Comparison of ENCODE assay signal across 33 mouse cellular contexts in the genomic region with DNA sequence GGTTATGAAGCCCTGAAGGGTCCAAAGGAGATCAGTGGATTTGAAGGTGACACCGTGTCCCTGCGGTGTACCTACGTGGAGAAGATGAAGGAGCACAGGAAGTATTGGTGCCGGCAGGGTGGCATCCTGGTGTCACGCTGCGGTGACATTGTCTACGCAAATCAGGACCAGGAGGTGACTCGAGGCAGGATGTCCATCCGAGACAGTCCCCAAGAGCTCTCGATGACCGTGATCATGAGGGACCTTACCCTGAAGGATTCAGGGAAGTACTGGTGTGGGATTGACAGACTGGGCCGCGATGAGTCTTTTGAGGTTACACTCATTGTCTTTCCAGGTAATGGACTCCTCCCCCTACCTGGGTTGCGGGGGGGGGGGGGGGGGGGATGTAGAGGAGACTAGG. TPM values are rescaled to one million over a fixed set of nuclear protein-coding genes. Genes with fewer than 3 reads are reported as not detected.
DNase-seq lines count a peak whose midpoint lies in the region; ATAC-seq and TF ChIP-seq lines count a peak whose summit lies in the region.
"Had no signal": no experiment of that assay in that cellular context is flagged by ENCODE, and none has a peak within 500 bp of the region (broad histone marks: within the 10 kb centered on the region; RNA-seq: fewer than 3 reads in every experiment).

No protein-coding gene starts in this region.

- no peak for TF ChIP-seq CTCF in heart, adult 2 months (IDR thresholded peaks at IDR 0.05)
- no peak for TF ChIP-seq CTCF in kidney, adult 2 months (conservative IDR thresholded peaks at IDR 0.05; ENCODE audit: insufficient read depth, insufficient read length, low read depth, low read length)

- H3K9me3 ChIP-seq in heart, embryonic 11.5 days (replicated peaks; ENCODE audit: control insufficient read depth, low read length), result peaks cover 9% of the 10 kb centered on the region
- H3K9me3 ChIP-seq in kidney, embryonic 14.5 days (ENCODE audit: control insufficient read depth, low read length), result peaks cover 13% of the 10 kb centered on the region
- H3K9me3 ChIP-seq in ES-E14 (ENCODE audit: control insufficient read depth, insufficient read depth, low read depth, low read length), result no peaks in the 10 kb centered on the region
- H3K9me3 ChIP-seq in forebrain, embryonic 10.5 days, result peaks cover 23% of the 10 kb centered on the region
- H3K9me3 ChIP-seq: hindbrain, embryonic 15.5 days had no signal

- DNase-seq in heart, adult 2 months, result peak in 1 of 2 experiments; percentile 28
- no peak for DNase-seq in kidney, adult 2 months
- no peak for DNase-seq in ES-E14 (ENCODE audit: low read depth, low spot score)
- DNase-seq in forebrain, embryonic 10.5 days (ENCODE audit: extremely low spot score, low spot score), result no peak
- DNase-seq: adrenal gland, adult 8-10 months; adrenal gland, postnatal 25 days; cerebellum, adult 2 months; cerebellum, adult 9-11 months; cerebellum, postnatal 36 days; embryo, embryonic 11 days; gastrocnemius, postnatal 25 days; heart, postnatal 10 days; kidney, adult 8-10 months had no signal

- in situ Hi-C loops in ES-E14 (cut with MboI; ENCODE audit: low sequenced_read_pairs in 2 of 2, unreplicated experiment in 2 of 2), result no loop called here

- H3K27me3 ChIP-seq in heart, adult 2 months (ENCODE audit: control insufficient read depth, insufficient read depth, low read length), result no peaks in the 10 kb centered on the region
- no peaks in the 10 kb centered on the region for H3K27me3 ChIP-seq in heart, embryonic 11.5 days (ENCODE audit: control insufficient read depth, insufficient read depth, low read length)
- no peaks in the 10 kb centered on the region for H3K27me3 ChIP-seq in kidney, adult 2 months (replicated peaks; ENCODE audit: control insufficient read depth, insufficient read depth, low read length)
- H3K27me3 ChIP-seq in kidney, embryonic 14.5 days (ENCODE audit: control insufficient read depth, insufficient read depth, low read length), result no peaks in the 10 kb centered on the region
- H3K27me3 ChIP-seq in forebrain, embryonic 10.5 days (ENCODE audit: poor library complexity, severe bottlenecking), result peaks cover 11% of the 10 kb centered on the region; the same call in 1 of the 2 replicates
- H3K27me3 ChIP-seq: embryonic facial prominence, embryonic 13.5 days; forebrain, embryonic 13.5 days; hindbrain, embryonic 12.5 days; hindbrain, embryonic 15.5 days had no signal

- H3K4me1 ChIP-seq in heart, adult 2 months (ENCODE audit: control insufficient read depth, insufficient read depth, low read length), result peaks cover 4% of the 10 kb centered on the region; the same call in 1 of the 2 replicates
- no peaks in the 10 kb centered on the region for H3K4me1 ChIP-seq in heart, embryonic 11.5 days (ENCODE audit: control insufficient read depth, insufficient read depth, low read length)
- peaks cover 3% of the 10 kb centered on the region; the same call in 1 of the 2 replicates for H3K4me1 ChIP-seq in kidney, adult 2 months (ENCODE audit: control insufficient read depth, insufficient read depth, low read length)
- peaks cover 5% of the 10 kb centered on the region; the same call in 1 of the 2 replicates for H3K4me1 ChIP-seq in kidney, embryonic 14.5 days (ENCODE audit: control insufficient read depth, insufficient read depth, low read length)
- no peaks in the 10 kb centered on the region; a peak in 1 of 4 replicates for H3K4me1 ChIP-seq in ES-E14 (ENCODE audit: control insufficient read depth in 2 of 2, insufficient read depth in 2 of 2, low read length in 2 of 2, poor library complexity in 1 of 2)
- H3K4me1 ChIP-seq in brown adipose tissue, adult 24 weeks (ENCODE audit: control insufficient read depth, insufficient read depth, insufficient read length, low read length), result 0 out of 2 replicates have a peak, but pooled peaks cover 5% of the 10 kb centered on the region
- peaks cover 9% of the 10 kb centered on the region for H3K4me1 ChIP-seq in forebrain, embryonic 10.5 days
- H3K4me1 ChIP-seq: embryonic facial prominence, embryonic 13.5 days; forebrain, embryonic 13.5 days had no signal

- no peak for ATAC-seq in heart, embryonic 11.5 days (replicated peaks; ENCODE audit: insufficient number of reproducible peaks, low FRiP score, low TSS enrichment)
- no peak for ATAC-seq in kidney, embryonic 14.5 days (ENCODE audit: low FRiP score, low TSS enrichment)
- ATAC-seq: activated CD4-positive, CD25-positive, alpha-beta regulatory T cell, adult 4 months; CD4-positive, CD25-positive, alpha-beta regulatory T cell, adult 4 months; forebrain, embryonic 13.5 days; forebrain, embryonic 16.5 days; intestine, postnatal 0 days had no signal

- intact Hi-C loops in heart, adult 2 months (cut with DNase I), result no loop called here

- peak overlapping the region; percentile 63 for H3K9ac ChIP-seq in heart, adult 2 months (ENCODE audit: low read depth, low read length)
- H3K9ac ChIP-seq in heart, embryonic 11.5 days (ENCODE audit: low read depth, low read length), result no peak overlapping the region
- no peak overlapping the region for H3K9ac ChIP-seq in kidney, embryonic 14.5 days (ENCODE audit: low read depth, low read length)
- 0 out of 2 replicates have a peak overlapping the region, but pooled peaks have one; percentile 5 for H3K9ac ChIP-seq in ES-E14 (ENCODE audit: insufficient read depth, low read depth, low read length, poor library complexity, severe bottlenecking)
- H3K9ac ChIP-seq: embryonic facial prominence, embryonic 13.5 days; forebrain, embryonic 13.5 days; heart, embryonic 13.5 days; hindbrain, embryonic 12.5 days; hindbrain, embryonic 15.5 days had no signal

- H3K4me3 ChIP-seq in heart, adult 2 months, result peak overlapping the region; percentile 58
- H3K4me3 ChIP-seq in heart, embryonic 11.5 days (ENCODE audit: low read depth, low read length), result no peak overlapping the region
- peak overlapping the region; percentile 52 for H3K4me3 ChIP-seq in kidney, adult 2 months (ENCODE audit: insufficient read depth, low read depth, low read length)
- H3K4me3 ChIP-seq in kidney, embryonic 14.5 days (ENCODE audit: low read length), result no peak overlapping the region
- H3K4me3 ChIP-seq in ES-E14 (ENCODE audit: insufficient read depth in 1 of 2, low read depth in 1 of 2, low read length in 2 of 2, poor library complexity in 1 of 2, severe bottlenecking in 1 of 2), result no peak overlapping the region
- H3K4me3 ChIP-seq in brown adipose tissue, adult 24 weeks (ENCODE audit: insufficient read depth, low read depth, low read length), result peak overlapping the region; percentile 85
- H3K4me3 ChIP-seq in forebrain, embryonic 10.5 days, result no peak overlapping the region
- H3K4me3 ChIP-seq: embryonic facial prominence, embryonic 10.5 days; embryonic facial prominence, embryonic 13.5 days; erythroblast, embryonic 14.5 days; forebrain, embryonic 13.5 days; heart, embryonic 13.5 days; hindbrain, embryonic 12.5 days; hindbrain, embryonic 15.5 days had no signal

- H3K36me3 ChIP-seq in heart, adult 2 months (ENCODE audit: control insufficient read depth, insufficient read depth, low read length), result no peaks in the 10 kb centered on the region; the same call in 1 of the 2 replicates
- H3K36me3 ChIP-seq in heart, embryonic 11.5 days (ENCODE audit: control insufficient read depth, insufficient read depth, low read length), result no peaks in the 10 kb centered on the region
- no peaks in the 10 kb centered on the region for H3K36me3 ChIP-seq in kidney, adult 2 months (ENCODE audit: control insufficient read depth, insufficient read depth, low read length)
- H3K36me3 ChIP-seq in kidney, embryonic 14.5 days (ENCODE audit: control insufficient read depth, insufficient read depth, low read length), result no peaks in the 10 kb centered on the region
- H3K36me3 ChIP-seq in ES-E14 (ENCODE audit: control insufficient read depth, insufficient read depth, low read length, poor library complexity, severe bottlenecking), result no peaks in the 10 kb centered on the region
- H3K36me3 ChIP-seq in forebrain, embryonic 10.5 days (replicated peaks), result no peaks in the 10 kb centered on the region
- H3K36me3 ChIP-seq: embryonic facial prominence, embryonic 13.5 days; heart, embryonic 13.5 days; hindbrain, embryonic 12.5 days; hindbrain, embryonic 15.5 days had no signal

- TF ChIP-seq EP300 in heart, adult 2 months (IDR thresholded peaks at IDR 0.05; ENCODE audit: insufficient read depth, low read depth, low read length), result no peak

- no peaks in the 10 kb centered on the region for H3K79me2 ChIP-seq in heart, adult 2 months (replicated peaks; ENCODE audit: control insufficient read depth, insufficient read depth, low read length)

- 52% methylated on average over 14 of the region's 14 CpGs for WGBS in heart, adult 2 months
- 85% methylated on average over 13 of the region's 14 CpGs for WGBS in heart, embryonic 11.5 days (ENCODE audit: insufficient replicate concordance)
- 72% methylated on average over 14 of the region's 14 CpGs for WGBS in kidney, adult 2 months
- WGBS in kidney, embryonic 14.5 days, result 93% methylated on average over 14 of the region's 14 CpGs
- WGBS in forebrain, embryonic 10.5 days, result 93% methylated on average over 13 of the region's 14 CpGs

- no peak overlapping the region for H3K4me2 ChIP-seq in heart, embryonic 11.5 days
- no peak overlapping the region for H3K4me2 ChIP-seq in kidney, embryonic 14.5 days (replicated peaks; ENCODE audit: low read depth, low read length)
- H3K4me2 ChIP-seq: embryonic facial prominence, embryonic 13.5 days; forebrain, embryonic 13.5 days; heart, embryonic 13.5 days; hindbrain, embryonic 12.5 days; hindbrain, embryonic 15.5 days had no signal

- peak overlapping the region; percentile 75 for H3K27ac ChIP-seq in heart, adult 2 months
- no peak overlapping the region for H3K27ac ChIP-seq in heart, embryonic 11.5 days (ENCODE audit: low read depth, low read length)
- peak overlapping the region; percentile 62 for H3K27ac ChIP-seq in kidney, adult 2 months (ENCODE audit: insufficient read depth, low read depth, low read length)
- H3K27ac ChIP-seq in kidney, embryonic 14.5 days (ENCODE audit: low read depth, low read length), result no peak overlapping the region
- no peak overlapping the region for H3K27ac ChIP-seq in ES-E14 (ENCODE audit: insufficient read depth, low read depth, low read length, poor library complexity, severe bottlenecking)
- peak overlapping the region; percentile 97 for H3K27ac ChIP-seq in brown adipose tissue, adult 24 weeks (replicated peaks; ENCODE audit: low read depth, low read length)
- no peak overlapping the region for H3K27ac ChIP-seq in forebrain, embryonic 10.5 days
- H3K27ac ChIP-seq: embryonic facial prominence, embryonic 10.5 days; embryonic facial prominence, embryonic 13.5 days; forebrain, embryonic 13.5 days; heart, embryonic 13.5 days; hindbrain, embryonic 12.5 days; hindbrain, embryonic 15.5 days had no signal

- TF ChIP-seq POLR2A in heart, adult 2 months (IDR thresholded peaks at IDR 0.05; ENCODE audit: insufficient read depth, low read depth, low read length), result 0 out of 2 replicates have a peak, but pooled peaks have one; percentile 8
- no peak for TF ChIP-seq POLR2A in kidney, adult 2 months (IDR thresholded peaks at IDR 0.05; ENCODE audit: low read depth, low read length)

RNA-seq across cellular contexts. Expression of gene Cd300lg, which starts 1.7 kb away (rescaled TPM):
- 10 to 100 TPM; 51.6 to 70.1 TPM for total RNA-seq in heart, adult 2 months (2021)
- polyA plus RNA-seq in heart, adult 2 months (2012; rRNA removed), result 102 and 143 TPM in 2 replicates
- polyA plus RNA-seq in heart, embryonic 11.5 days (2014; fragmentation: Nextera tagmentation; extraction: Ambion mirVana), result 0.70 and 0.79 TPM in 2 replicates
- polyA plus RNA-seq in kidney, adult 2 months (2012; rRNA removed), result 62.1 and 67.1 TPM in 2 replicates
- 0.38 and 0.43 TPM in 2 replicates for polyA plus RNA-seq in kidney, embryonic 14.5 days (2014; fragmentation: Nextera tagmentation; extraction: Ambion mirVana)
- not detected in 2 replicates for total RNA-seq in ES-E14 (2012; rRNA removed)
- polyA plus RNA-seq in brown adipose tissue, adult 24 weeks (2012; ENCODE audit: insufficient read depth, insufficient read length, missing spikeins), result 37.7 and 46.4 TPM in 2 replicates
- 0.14 and 0.23 TPM in 2 replicates for polyA plus RNA-seq in forebrain, embryonic 10.5 days (2016; fragmentation: Nextera tagmentation; extraction: Ambion mirVana)
- total RNA-seq: hematopoietic stem cell, adult 5-6 weeks had no signal
- polyA plus RNA-seq: C2C12; CD4-positive, CD25-positive, alpha-beta regulatory T cell, adult 4 months; erythroblast, embryonic 14.5 days had no signal

RNA-seq across cellular contexts. Expression of gene Mpp3, which starts 14.7 kb away (rescaled TPM):
- total RNA-seq in heart, adult 2 months (2021), result 1 to 10 TPM; 1.4 to 1.5 TPM
- polyA plus RNA-seq in heart, adult 2 months (2012; rRNA removed), result 4.5 and 5.3 TPM in 2 replicates
- polyA plus RNA-seq in heart, embryonic 11.5 days (2014; fragmentation: Nextera tagmentation; extraction: Ambion mirVana), result 2.7 and 3.4 TPM in 2 replicates
- 2.3 and 3.5 TPM in 2 replicates for polyA plus RNA-seq in kidney, adult 2 months (2012; rRNA removed)
- polyA plus RNA-seq in kidney, embryonic 14.5 days (2014; fragmentation: Nextera tagmentation; extraction: Ambion mirVana), result 5.1 and 8.4 TPM in 2 replicates
- total RNA-seq in ES-E14 (2012; rRNA removed), result 5.2 and 7.5 TPM in 2 replicates
- 0.54 and 0.87 TPM in 2 replicates for polyA plus RNA-seq in brown adipose tissue, adult 24 weeks (2012; ENCODE audit: insufficient read depth, insufficient read length, missing spikeins)
- polyA plus RNA-seq in forebrain, embryonic 10.5 days (2016; fragmentation: Nextera tagmentation; extraction: Ambion mirVana), result 13.5 and 16.1 TPM in 2 replicates
- polyA plus RNA-seq: erythroblast, embryonic 14.5 days had no signal

RNA-seq across cellular contexts. Expression of gene Mpp2, which starts 45.3 kb away (rescaled TPM):
- 1 to 10 TPM; 2.3 to 2.6 TPM for total RNA-seq in heart, adult 2 months (2021)
- 5.3 and 5.6 TPM in 2 replicates for polyA plus RNA-seq in heart, adult 2 months (2012; rRNA removed)
- 9.7 and 11.4 TPM in 2 replicates for polyA plus RNA-seq in heart, embryonic 11.5 days (2014; fragmentation: Nextera tagmentation; extraction: Ambion mirVana)
- polyA plus RNA-seq in kidney, adult 2 months (2012; rRNA removed), result 4.9 and 5.9 TPM in 2 replicates
- polyA plus RNA-seq in kidney, embryonic 14.5 days (2014; fragmentation: Nextera tagmentation; extraction: Ambion mirVana), result 6.9 and 10.3 TPM in 2 replicates
- 0.94 and 1.2 TPM in 2 replicates for total RNA-seq in ES-E14 (2012; rRNA removed)
- 3.7 and 7.0 TPM in 2 replicates for polyA plus RNA-seq in brown adipose tissue, adult 24 weeks (2012; ENCODE audit: insufficient read depth, insufficient read length, missing spikeins)
- 15.7 and 16.2 TPM in 2 replicates for polyA plus RNA-seq in forebrain, embryonic 10.5 days (2016; fragmentation: Nextera tagmentation; extraction: Ambion mirVana)

RNA-seq across cellular contexts. Expression of gene Dusp3, which starts 56.2 kb away (rescaled TPM):
- 100 to 1,000 TPM; 103 to 131 TPM for total RNA-seq in heart, adult 2 months (2021)
- polyA plus RNA-seq in heart, adult 2 months (2012; rRNA removed), result 97.7 and 101 TPM in 2 replicates
- 49.2 and 49.4 TPM in 2 replicates for polyA plus RNA-seq in heart, embryonic 11.5 days (2014; fragmentation: Nextera tagmentation; extraction: Ambion mirVana)
- 67.8 and 92.4 TPM in 2 replicates for polyA plus RNA-seq in kidney, adult 2 months (2012; rRNA removed)
- polyA plus RNA-seq in kidney, embryonic 14.5 days (2014; fragmentation: Nextera tagmentation; extraction: Ambion mirVana), result 23.3 and 25.3 TPM in 2 replicates
- total RNA-seq in ES-E14 (2012; rRNA removed), result 12.8 and 14.8 TPM in 2 replicates
- 66.5 and 75.1 TPM in 2 replicates for polyA plus RNA-seq in brown adipose tissue, adult 24 weeks (2012; ENCODE audit: insufficient read depth, insufficient read length, missing spikeins)
- 12.1 and 12.6 TPM in 2 replicates for polyA plus RNA-seq in forebrain, embryonic 10.5 days (2016; fragmentation: Nextera tagmentation; extraction: Ambion mirVana)

RNA-seq across cellular contexts. Expression of gene Ppy, which starts 58.1 kb away (rescaled TPM):
- not detected for total RNA-seq in heart, adult 2 months (2021)
- polyA plus RNA-seq in heart, adult 2 months (2012; rRNA removed), result not detected in 2 replicates
- not detected in 2 replicates for polyA plus RNA-seq in heart, embryonic 11.5 days (2014; fragmentation: Nextera tagmentation; extraction: Ambion mirVana)
- polyA plus RNA-seq in kidney, adult 2 months (2012; rRNA removed), result not detected in 2 replicates
- polyA plus RNA-seq in kidney, embryonic 14.5 days (2014; fragmentation: Nextera tagmentation; extraction: Ambion mirVana), result not detected in 2 replicates
- not detected in 2 replicates for total RNA-seq in ES-E14 (2012; rRNA removed)
- not detected in 2 replicates for polyA plus RNA-seq in brown adipose tissue, adult 24 weeks (2012; ENCODE audit: insufficient read depth, insufficient read length, missing spikeins)
- polyA plus RNA-seq in forebrain, embryonic 10.5 days (2016; fragmentation: Nextera tagmentation; extraction: Ambion mirVana), result not detected in 2 replicates
- total RNA-seq: adrenal gland, adult 8-10 months; adrenal gland, postnatal 25 days; gastrocnemius, adult 8-10 months; gastrocnemius, postnatal 25 days; heart, adult 8-10 months; heart, postnatal 10 days; hematopoietic stem cell, adult 5-6 weeks had no signal
- polyA plus RNA-seq: activated CD4-positive, CD25-positive, alpha-beta regulatory T cell, adult 4 months; brain, embryonic 14.5 days; C2C12; CD4-positive, CD25-positive, alpha-beta regulatory T cell, adult 4 months; cerebellum, adult 2 months; cortical plate, adult 2 months; embryonic facial prominence, embryonic 10.5 days; embryonic facial prominence, embryonic 13.5 days; erythroblast, embryonic 14.5 days; forebrain, embryonic 13.5 days; forebrain, embryonic 16.5 days; heart, embryonic 13.5 days; hindbrain, embryonic 12.5 days; hindbrain, embryonic 15.5 days had no signal

Comparison
In these comparisons a context has a peak if more than half of its experiments do, and no peak if none do; other contexts are left out.
1. H3K27ac ChIP-seq: peak in heart, adult 2 months (single experiment), kidney, adult 2 months (single experiment) and brown adipose tissue, adult 24 weeks (single experiment); none in heart, embryonic 11.5 days (single experiment), kidney, embryonic 14.5 days (single experiment), ES-E14 (single experiment) and forebrain, embryonic 10.5 days (single experiment).
2. H3K4me3 ChIP-seq: peak in heart, adult 2 months (single experiment), kidney, adult 2 months (single experiment) and brown adipose tissue, adult 24 weeks (single experiment); none in heart, embryonic 11.5 days (single experiment), kidney, embryonic 14.5 days (single experiment), ES-E14 (0 of 2) and forebrain, embryonic 10.5 days (single experiment).
3. H3K9ac ChIP-seq: peak in heart, adult 2 months (single experiment) and ES-E14 (single experiment); none in heart, embryonic 11.5 days (single experiment) and kidney, embryonic 14.5 days (single experiment).
4. RNA of gene Cd300lg, which starts 1.7 kb away (polyA plus RNA-seq): 102 to 143 TPM in heart, adult 2 months, 62.1 to 67.1 TPM in kidney, adult 2 months and 37.7 to 46.4 TPM in brown adipose tissue, adult 24 weeks; 0.70 to 0.79 TPM in heart, embryonic 11.5 days, 0.38 to 0.43 TPM in kidney, embryonic 14.5 days and 0.14 to 0.23 TPM in forebrain, embryonic 10.5 days; every median in the first group is over 10 times any median in the second.